Mouse (Mus musculus) stomach, postnatal 0 days (tissue): ENCODE data around the gene 4930505A04Rik. TPM values are rescaled to one million over a fixed set of nuclear protein-coding genes. Genes with fewer than 3 reads are reported as not detected.

Experiments
- ATAC-seq: fragments of 200-750 bp; cut with Nextera tagmentation; 2 replicates; pipeline ENCODE4 v1.8.0; 2017; ENCODE audit not compliant: low FRiP score, low TSS enrichment
- DNase-seq: peaks from one replicate; pipeline ENCODE4 v3.0.0-alpha.2; 2016; ENCODE audit warnings: low spot score
- H3K27ac ChIP-seq: fragments of 300-500 bp; sonication (generic); replicated peaks from 2 replicates; pipeline ENCODE4 v1.5.1; 2014; ENCODE audit warnings: mild to moderate bottlenecking, control low read depth
- H3K27me3 ChIP-seq: fragments of 300-500 bp; sonication (generic); 2 replicates; pipeline ENCODE4 v1.6.1; 2014; ENCODE audit warnings: low read length; ENCODE audit not compliant: control insufficient read depth, insufficient read depth
- H3K36me3 ChIP-seq: fragments of 300-500 bp; sonication (generic); 2 replicates; pipeline ENCODE4 v1.6.1; 2014; ENCODE audit warnings: low read length, mixed read lengths; ENCODE audit not compliant: control insufficient read depth, insufficient read depth
- H3K4me1 ChIP-seq: fragments of 300-500 bp; sonication (generic); replicated peaks from 2 replicates; pipeline ENCODE4 v1.6.1; 2014; ENCODE audit warnings: antibody characterized with exemption; ENCODE audit not compliant: control insufficient read depth, insufficient read depth
- H3K4me2 ChIP-seq: fragments of 300-500 bp; sonication (generic); replicated peaks from 2 replicates; pipeline ENCODE4 v1.6.1; 2014; ENCODE audit warnings: low read depth, mild to moderate bottlenecking, control low read depth, moderate library complexity
- H3K4me3 ChIP-seq: fragments of 300-500 bp; sonication (generic); 2 replicates; pipeline ENCODE4 v1.5.1; 2014; ENCODE audit warnings: low read depth, low read length, control low read depth
- H3K9ac ChIP-seq: fragments of 300-500 bp; sonication (generic); 2 replicates; pipeline ENCODE4 v1.6.1; 2014; ENCODE audit warnings: mild to moderate bottlenecking, low read length, control low read depth, mixed read lengths
- H3K9me3 ChIP-seq: fragments of 300-500 bp; sonication (generic); 2 replicates; pipeline ENCODE4 v1.6.1; 2016; ENCODE audit warnings: low read length; ENCODE audit not compliant: control insufficient read depth
- CTCF ChIP-seq: IDR thresholded peaks from 2 replicates; pipeline ENCODE4 v1.5.1; 2016; ENCODE audit warnings: antibody characterized with exemption, low read depth, mild to moderate bottlenecking, moderate library complexity
- EP300 ChIP-seq: optimal IDR thresholded peaks from 2 replicates; pipeline ENCODE3; 2016; ENCODE audit warnings: antibody characterized with exemption
- WGBS: fragments of 180-500 bp; shearing (Covaris S2); extraction: QIAGEN DNeasy Blood & Tissue Kit; methylation state at CpG from one replicate; pipeline ENCODE4 v1.1.7; 2014; 5-methylcytosine and 5-hydroxymethylcytosine counted together
- polyA plus RNA-seq: library from polyadenylated mRNA; unstranded; fragments of >200 nt; fragmentation: Nextera tagmentation; extraction: Ambion mirVana; gene quantifications from 2 replicates; pipeline ENCODE4 v1.2.1, GENCODE M21; 2015

4930505A04Rik gene
- polyA plus RNA-seq, 1 experiment from 2014 or later, result not detected

GRCm38 (mm10) chr11:30491515-30492260, 20.1 kb upstream of the 4930505A04Rik start:
- H3K4me2 ChIP-seq, result no peak overlapping the region
- H3K9me3 ChIP-seq, result no peaks in the 10 kb centered on the region
- no peak overlapping the region for H3K9ac ChIP-seq
- no peak for DNase-seq
- H3K27ac ChIP-seq, result no peak overlapping the region
- no peaks in the 10 kb centered on the region for H3K36me3 ChIP-seq
- H3K4me1 ChIP-seq, result no peaks in the 10 kb centered on the region
- no peaks in the 10 kb centered on the region for H3K27me3 ChIP-seq
- ATAC-seq, result no peak
- TF ChIP-seq CTCF (no peak), EP300 (no peak)
- no peak overlapping the region for H3K4me3 ChIP-seq

- Histone ChIP-seq H3K4me2 (no peak overlapping the region), H3K4me3 (no peak overlapping the region), H3K4me1 (no peaks in the 10 kb centered on the region), H3K27me3 (no peaks in the 10 kb centered on the region), H3K27ac (no peak overlapping the region), H3K9me3 (no peaks in the 10 kb centered on the region), H3K36me3 (no peaks in the 10 kb centered on the region), H3K9ac (no peak overlapping the region)
- ATAC-seq (no peak), DNase-seq (no peak)
- TF ChIP-seq CTCF (no peak), EP300 (no peak)
- WGBS, result 70% methylated on average over 10 of the region's 10 CpGs
Measured at GRCm38 (mm10) chr11:30488183-30488582, 16.6 kb upstream of the 4930505A04Rik start.

- DNase-seq (no peak), ATAC-seq (no peak)
- Histone ChIP-seq H3K27ac (no peak overlapping the region), H3K4me1 (no peaks in the 10 kb centered on the region), H3K4me3 (no peak overlapping the region), H3K9ac (no peak overlapping the region), H3K4me2 (no peak overlapping the region), H3K9me3 (no peaks in the 10 kb centered on the region), H3K36me3 (no peaks in the 10 kb centered on the region), H3K27me3 (no peaks in the 10 kb centered on the region)
- TF ChIP-seq EP300 (no peak), CTCF (no peak)
- 68% methylated on average over 4 of the region's 4 CpGs for WGBS
Measured at GRCm38 (mm10) chr11:30483286-30483685, 11.7 kb upstream of the 4930505A04Rik start.

DNA sequence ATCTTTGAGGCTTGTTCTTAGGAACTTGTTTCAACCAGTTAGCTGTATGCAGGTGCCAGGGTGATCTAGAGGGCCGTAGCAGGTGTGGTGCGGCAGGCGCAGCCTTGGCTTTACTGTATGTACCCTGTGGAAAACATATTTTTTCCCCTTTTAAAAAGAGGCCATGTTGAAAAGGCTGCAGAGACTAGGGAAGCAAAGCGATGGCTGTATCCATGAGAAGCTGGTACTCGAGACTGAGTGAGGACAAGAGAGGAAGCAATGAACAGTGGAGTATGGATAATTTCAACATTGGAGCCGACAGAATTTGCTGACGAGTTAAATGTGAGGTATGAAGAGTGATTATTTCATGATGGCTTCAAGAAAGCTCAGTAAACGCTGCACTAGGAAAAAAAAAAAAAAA, 440 bp downstream of the 4930505A04Rik start:
- ATAC-seq, result no peak

DNA sequence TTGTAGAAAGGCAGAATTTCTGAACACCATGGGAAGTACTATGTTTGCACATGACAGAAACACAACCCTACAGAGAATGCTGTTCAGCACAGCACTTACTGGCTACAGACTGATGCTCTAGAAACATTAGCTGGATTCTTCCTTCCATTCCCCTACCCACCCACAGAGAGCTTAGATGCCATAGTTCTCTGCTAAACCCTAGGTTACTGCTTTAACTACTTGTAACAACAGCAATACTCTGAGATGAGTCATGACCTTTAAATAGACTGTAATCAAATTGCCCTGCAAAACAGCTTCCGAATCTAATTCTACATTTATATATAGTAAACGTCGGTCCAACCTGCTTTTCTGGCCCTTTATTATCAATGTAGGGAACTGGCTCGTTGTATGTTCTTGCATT, 17.3 kb downstream of the 4930505A04Rik start:
- 65% methylated on average over 4 of the region's 4 CpGs for WGBS
- Histone ChIP-seq H3K4me2 (no peak overlapping the region), H3K4me1 (no peaks in the 10 kb centered on the region), H3K27me3 (no peaks in the 10 kb centered on the region), H3K9ac (no peak overlapping the region), H3K36me3 (no peaks in the 10 kb centered on the region), H3K9me3 (no peaks in the 10 kb centered on the region), H3K27ac (no peak overlapping the region), H3K4me3 (no peak overlapping the region)
- no peak for ATAC-seq
- TF ChIP-seq CTCF (no peak), EP300 (no peak)
- DNase-seq, result no peak

More for the DNA sequence above, 440 bp downstream of the 4930505A04Rik start:
- no peaks in the 10 kb centered on the region for H3K36me3 ChIP-seq
- no peak for DNase-seq
- H3K9me3 ChIP-seq, result no peaks in the 10 kb centered on the region
- TF ChIP-seq CTCF (no peak), EP300 (no peak)
- H3K27me3 ChIP-seq, result no peaks in the 10 kb centered on the region
- WGBS, result 49% methylated on average over 8 of the region's 8 CpGs
- no peaks in the 10 kb centered on the region for H3K4me1 ChIP-seq
- H3K27ac ChIP-seq, result peak overlapping the region; percentile 87; the same call in 1 of the 2 replicates
- peak overlapping the region; percentile 76 for H3K4me2 ChIP-seq
- no peak overlapping the region for H3K9ac ChIP-seq
- peak overlapping the region; percentile 42 for H3K4me3 ChIP-seq

DNA sequence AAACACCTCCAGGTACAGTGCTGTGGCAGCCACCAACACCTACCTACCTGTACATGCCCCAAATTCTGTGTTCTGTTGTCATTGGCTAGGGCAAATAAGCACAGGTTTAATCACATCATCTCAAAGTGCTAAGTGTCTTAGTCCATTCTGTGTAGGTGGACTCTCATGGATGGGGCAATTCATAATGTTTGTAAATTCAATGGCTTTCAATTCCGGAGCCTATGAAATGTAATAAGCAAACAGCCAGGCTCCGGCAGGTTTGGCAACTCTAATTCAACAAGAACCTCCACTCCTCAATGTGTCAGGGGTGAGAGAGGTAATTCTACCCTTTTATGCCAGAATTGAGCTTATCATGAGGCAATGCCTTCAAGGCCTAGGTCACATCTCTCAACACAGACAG, 23.5 kb downstream of the 4930505A04Rik start:
- Histone ChIP-seq H3K36me3 (no peaks in the 10 kb centered on the region), H3K4me2 (no peak overlapping the region), H3K27ac (no peak overlapping the region), H3K4me1 (no peaks in the 10 kb centered on the region), H3K4me3 (no peak overlapping the region), H3K9ac (no peak overlapping the region), H3K27me3 (no peaks in the 10 kb centered on the region), H3K9me3 (no peaks in the 10 kb centered on the region)
- 54% methylated on average over 2 of the region's 2 CpGs for WGBS
- no peak for ATAC-seq
- no peak for DNase-seq
- TF ChIP-seq CTCF (no peak), EP300 (no peak)
